Mouse (Mus musculus): ENCODE results near the gene Fam57b. TPM values are rescaled to one million over a fixed set of nuclear protein-coding genes. Genes with fewer than 3 reads are reported as not detected.

Fam57b gene
- polyA plus RNA-seq, 1 experiment, result 9.8 TPM

DNA sequence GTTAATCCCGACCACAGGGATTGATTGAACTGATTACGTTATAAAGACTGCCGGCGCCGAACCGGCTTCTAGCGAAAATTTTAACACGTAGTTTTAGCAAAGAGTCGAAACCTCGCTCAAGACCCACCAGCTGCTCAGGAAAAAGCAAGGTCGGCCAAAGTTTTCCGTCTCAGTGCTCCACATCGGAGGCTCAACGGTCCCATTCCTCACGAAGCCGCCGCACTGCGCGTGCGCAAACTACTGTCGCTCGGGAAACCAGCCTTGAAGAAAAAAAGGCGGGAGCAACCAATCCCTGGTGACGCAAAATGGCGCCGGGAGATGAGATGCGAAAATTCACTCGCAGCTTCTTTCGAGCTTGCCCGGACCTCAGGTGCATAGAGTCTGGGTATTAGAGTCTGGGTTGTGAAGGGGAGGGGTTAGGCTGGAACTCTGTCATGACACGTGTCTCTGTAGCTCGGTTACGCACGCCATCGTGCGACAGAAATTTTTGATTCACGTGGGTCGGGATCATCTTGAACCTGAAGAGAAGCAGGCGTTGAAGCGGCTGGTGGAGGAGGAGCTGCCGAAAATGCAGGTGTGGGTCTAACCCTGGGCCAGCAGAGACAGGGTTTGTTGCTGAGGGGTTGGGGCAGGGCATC, 64.8 kb downstream of the Fam57b start, which contains the start of gene Ino80e:
Gene Ino80e (minus strand): TSS at position 231 of the 638 bp plus-strand sequence.
- peaks cover 7% of the 10 kb centered on the region for H3K36me3 ChIP-seq (ENCODE audit: control insufficient read depth, insufficient read depth, low read length)
- H3K4me1 ChIP-seq (ENCODE audit: control insufficient read depth, insufficient read depth, low read length), result no peaks in the 10 kb centered on the region; the same call in none of the 2 replicates
- TF ChIP-seq POLR2A (IDR thresholded peaks at IDR 0.05; ENCODE audit: control insufficient read depth, low read depth, low read length) (peak; percentile 12), CTCF (IDR thresholded peaks at IDR 0.05; ENCODE audit: control insufficient read depth, insufficient read depth, insufficient replicate concordance, low read depth, low read length) (no peak)
- peak within 1 kb of the TSS; percentile 94 for H3K4me3 ChIP-seq (ENCODE audit: control insufficient read depth, low read depth, low read length)
- peak within 1 kb of the TSS; percentile 98 for H3K27ac ChIP-seq (ENCODE audit: control insufficient read depth, insufficient read depth, low read depth, low read length)
- no peaks in the 10 kb centered on the region for H3K27me3 ChIP-seq (ENCODE audit: control insufficient read depth, insufficient read depth, low read length)

GRCm38 (mm10) chr7:126863791-126864190, 66.3 kb downstream of the Fam57b start:
- Histone ChIP-seq H3K27me3 (ENCODE audit: control insufficient read depth, insufficient read depth, low read length) (no peaks in the 10 kb centered on the region), H3K36me3 (ENCODE audit: control insufficient read depth, insufficient read depth, low read length) (peaks cover 7% of the 10 kb centered on the region), H3K27ac (ENCODE audit: control insufficient read depth, insufficient read depth, low read depth, low read length) (no peak overlapping the region), H3K4me1 (ENCODE audit: control insufficient read depth, insufficient read depth, low read length) (no peaks in the 10 kb centered on the region; the same call in none of the 2 replicates), H3K4me3 (ENCODE audit: control insufficient read depth, low read depth, low read length) (peak overlapping the region; percentile 94)
- TF ChIP-seq POLR2A (IDR thresholded peaks at IDR 0.05; ENCODE audit: control insufficient read depth, low read depth, low read length), result no peak
- TF ChIP-seq CTCF (IDR thresholded peaks at IDR 0.05; ENCODE audit: control insufficient read depth, insufficient read depth, insufficient replicate concordance, low read depth, low read length), result no peak

- Histone ChIP-seq H3K4me1 (ENCODE audit: control insufficient read depth, insufficient read depth, low read length) (no peaks in the 10 kb centered on the region; the same call in none of the 2 replicates), H3K27me3 (ENCODE audit: control insufficient read depth, insufficient read depth, low read length) (no peaks in the 10 kb centered on the region), H3K4me3 (ENCODE audit: control insufficient read depth, low read depth, low read length) (no peak overlapping the region), H3K27ac (ENCODE audit: control insufficient read depth, insufficient read depth, low read depth, low read length) (no peak overlapping the region), H3K36me3 (ENCODE audit: control insufficient read depth, insufficient read depth, low read length) (peaks cover 8% of the 10 kb centered on the region)
- TF ChIP-seq CTCF (IDR thresholded peaks at IDR 0.05; ENCODE audit: control insufficient read depth, insufficient read depth, insufficient replicate concordance, low read depth, low read length) (no peak), POLR2A (IDR thresholded peaks at IDR 0.05; ENCODE audit: control insufficient read depth, low read depth, low read length) (no peak)
Observed at GRCm38 (mm10) chr7:126867534-126867933, 70.1 kb downstream of the Fam57b start.

DNA sequence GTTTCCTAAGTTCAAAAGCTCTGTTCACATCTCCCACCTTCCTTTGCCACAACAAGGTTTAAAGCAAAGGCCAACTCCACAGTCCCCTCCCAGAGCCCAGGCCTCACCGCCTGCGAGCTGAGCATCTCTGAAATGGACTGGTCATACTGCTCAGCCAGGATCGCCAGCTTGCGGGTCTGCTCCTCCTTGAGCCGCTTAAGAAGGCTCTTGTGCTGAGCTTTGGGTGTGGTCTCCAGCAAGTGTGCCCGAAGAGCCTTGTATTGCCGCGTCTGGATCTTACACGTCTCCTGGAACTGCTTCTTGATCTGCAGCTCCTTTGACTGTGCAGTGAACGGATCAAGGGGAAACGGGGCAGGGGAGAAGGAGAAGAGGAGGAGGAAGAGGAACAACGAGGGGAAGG, 70.5 kb downstream of the Fam57b start:
- H3K4me3 ChIP-seq (ENCODE audit: control insufficient read depth, low read depth, low read length), result no peak overlapping the region
- H3K27ac ChIP-seq (ENCODE audit: control insufficient read depth, insufficient read depth, low read depth, low read length), result no peak overlapping the region
- no peaks in the 10 kb centered on the region; the same call in 1 of the 2 replicates for H3K4me1 ChIP-seq (ENCODE audit: control insufficient read depth, insufficient read depth, low read length)
- H3K27me3 ChIP-seq (ENCODE audit: control insufficient read depth, insufficient read depth, low read length), result no peaks in the 10 kb centered on the region
- TF ChIP-seq POLR2A (IDR thresholded peaks at IDR 0.05; ENCODE audit: control insufficient read depth, low read depth, low read length), result no peak
- no peak for TF ChIP-seq CTCF (IDR thresholded peaks at IDR 0.05; ENCODE audit: control insufficient read depth, insufficient read depth, insufficient replicate concordance, low read depth, low read length)
- H3K36me3 ChIP-seq (ENCODE audit: control insufficient read depth, insufficient read depth, low read length), result peaks cover 8% of the 10 kb centered on the region

- no peak overlapping the region for H3K27ac ChIP-seq (ENCODE audit: control insufficient read depth, insufficient read depth, low read depth, low read length)
- H3K4me3 ChIP-seq (ENCODE audit: control insufficient read depth, low read depth, low read length), result no peak overlapping the region
- peaks cover 3% of the 10 kb centered on the region for H3K36me3 ChIP-seq (ENCODE audit: control insufficient read depth, insufficient read depth, low read length)
- H3K27me3 ChIP-seq (ENCODE audit: control insufficient read depth, insufficient read depth, low read length), result no peaks in the 10 kb centered on the region
- H3K4me1 ChIP-seq (ENCODE audit: control insufficient read depth, insufficient read depth, low read length), result no peaks in the 10 kb centered on the region
- TF ChIP-seq POLR2A (IDR thresholded peaks at IDR 0.05; ENCODE audit: control insufficient read depth, low read depth, low read length) (no peak), CTCF (IDR thresholded peaks at IDR 0.05; ENCODE audit: control insufficient read depth, insufficient read depth, insufficient replicate concordance, low read depth, low read length) (no peak)
Observed at GRCm38 (mm10) chr7:126869780-126870519, 72.5 kb downstream of the Fam57b start.

GRCm38 (mm10) chr7:126870520-126870891, 73.0 kb downstream of the Fam57b start:
- TF ChIP-seq POLR2A (IDR thresholded peaks at IDR 0.05; ENCODE audit: control insufficient read depth, low read depth, low read length) (no peak), CTCF (IDR thresholded peaks at IDR 0.05; ENCODE audit: control insufficient read depth, insufficient read depth, insufficient replicate concordance, low read depth, low read length) (no peak)
- H3K27me3 ChIP-seq (ENCODE audit: control insufficient read depth, insufficient read depth, low read length), result no peaks in the 10 kb centered on the region
- H3K27ac ChIP-seq (ENCODE audit: control insufficient read depth, insufficient read depth, low read depth, low read length), result no peak overlapping the region
- no peaks in the 10 kb centered on the region for H3K4me1 ChIP-seq (ENCODE audit: control insufficient read depth, insufficient read depth, low read length)
- no peak overlapping the region for H3K4me3 ChIP-seq (ENCODE audit: control insufficient read depth, low read depth, low read length)
- peaks cover 3% of the 10 kb centered on the region for H3K36me3 ChIP-seq (ENCODE audit: control insufficient read depth, insufficient read depth, low read length)

- Histone ChIP-seq H3K36me3 (ENCODE audit: control insufficient read depth, insufficient read depth, low read length) (peaks cover 9% of the 10 kb centered on the region), H3K4me3 (ENCODE audit: control insufficient read depth, low read depth, low read length) (no peak overlapping the region), H3K4me1 (ENCODE audit: control insufficient read depth, insufficient read depth, low read length) (no peaks in the 10 kb centered on the region), H3K27ac (ENCODE audit: control insufficient read depth, insufficient read depth, low read depth, low read length) (no peak overlapping the region), H3K27me3 (ENCODE audit: control insufficient read depth, insufficient read depth, low read length) (no peaks in the 10 kb centered on the region)
- TF ChIP-seq CTCF (IDR thresholded peaks at IDR 0.05; ENCODE audit: control insufficient read depth, insufficient read depth, insufficient replicate concordance, low read depth, low read length), result no peak
- TF ChIP-seq POLR2A (IDR thresholded peaks at IDR 0.05; ENCODE audit: control insufficient read depth, low read depth, low read length), result no peak
Observed at GRCm38 (mm10) chr7:126877239-126877638, 79.8 kb downstream of the Fam57b start.

Other genes with a start within 250 kb of the Fam57b start
- 144 and 157 TPM in 2 replicates for gene Eif3c, start 231.3 kb upstream of the Fam57b start, polyA plus RNA-seq (2012; rRNA removed)
- 0.16 and 1.3 TPM in 2 replicates for gene Apobr, start 212.7 kb upstream of the Fam57b start, polyA plus RNA-seq (2012; rRNA removed)
- 34.9 and 42.7 TPM in 2 replicates for gene Cln3, start 211.9 kb upstream of the Fam57b start, polyA plus RNA-seq (2012; rRNA removed)
- gene Il27, start 202.7 kb upstream of the Fam57b start, polyA plus RNA-seq (2012; rRNA removed), result not detected in 2 replicates
- gene Nupr1, start 166.8 kb upstream of the Fam57b start, polyA plus RNA-seq (2012; rRNA removed), result 1.4 and 2.6 TPM in 2 replicates
- gene Sgf29, start 148.4 kb upstream of the Fam57b start, polyA plus RNA-seq (2012; rRNA removed), result 405 and 485 TPM in 2 replicates
- 5.8 and 7.1 TPM in 2 replicates for gene Sult1a1, start 121.2 kb upstream of the Fam57b start, polyA plus RNA-seq (2012; rRNA removed)
- gene Bola2, start 102.3 kb upstream of the Fam57b start, polyA plus RNA-seq (2012; rRNA removed), result 35.7 and 38.7 TPM in 2 replicates
- gene Slx1b, start 101.9 kb upstream of the Fam57b start, polyA plus RNA-seq (2012; rRNA removed), result 8.3 and 9.5 TPM in 2 replicates
- gene Coro1a, start 89.9 kb upstream of the Fam57b start, polyA plus RNA-seq (2012; rRNA removed), result 2.5 and 2.6 TPM in 2 replicates
- gene Mapk3, start 38.1 kb upstream of the Fam57b start, polyA plus RNA-seq (2012; rRNA removed), result 337 and 349 TPM in 2 replicates
- gene Gdpd3, start 31.3 kb upstream of the Fam57b start, polyA plus RNA-seq (2012; rRNA removed), result 3.5 and 3.9 TPM in 2 replicates
- 74.3 and 92.1 TPM in 2 replicates for gene Ypel3, start 20.7 kb upstream of the Fam57b start, polyA plus RNA-seq (2012; rRNA removed)
- gene Tbx6, start 16.2 kb upstream of the Fam57b start, polyA plus RNA-seq (2012; rRNA removed), result 1.1 and 1.2 TPM in 2 replicates
- 252 and 262 TPM in 2 replicates for gene Ppp4c, start 5.2 kb upstream of the Fam57b start, polyA plus RNA-seq (2012; rRNA removed)
- 103 and 114 TPM in 2 replicates for gene 4930451I11Rik, start 34.0 kb downstream of the Fam57b start, polyA plus RNA-seq (2012; rRNA removed)
- 1.9 and 2.2 TPM in 2 replicates for gene Doc2a, start 49.7 kb downstream of the Fam57b start, polyA plus RNA-seq (2012; rRNA removed)
- 76.6 and 77.1 TPM in 2 replicates for gene Hirip3, start 64.3 kb downstream of the Fam57b start, polyA plus RNA-seq (2012; rRNA removed)
- gene Ino80e, start 64.7 kb downstream of the Fam57b start, polyA plus RNA-seq (2012; rRNA removed), result 74.1 and 80.9 TPM in 2 replicates
- 43.5 and 49.4 TPM in 2 replicates for gene Taok2, start 87.0 kb downstream of the Fam57b start, polyA plus RNA-seq (2012; rRNA removed)
- 70.3 and 73.6 TPM in 2 replicates for gene Tmem219, start 125.2 kb downstream of the Fam57b start, polyA plus RNA-seq (2012; rRNA removed)
- 80.0 and 85.5 TPM in 2 replicates for gene Kctd13, start 131.2 kb downstream of the Fam57b start, polyA plus RNA-seq (2012; rRNA removed)
- gene Asphd1, start 151.9 kb downstream of the Fam57b start, polyA plus RNA-seq (2012; rRNA removed), result 1.4 TPM in 2 replicates
- 9.9 and 10.7 TPM in 2 replicates for gene Sez6l2, start 152.9 kb downstream of the Fam57b start, polyA plus RNA-seq (2012; rRNA removed)
- 83.3 and 84.9 TPM in 2 replicates for gene Cdipt, start 178.2 kb downstream of the Fam57b start, polyA plus RNA-seq (2012; rRNA removed)
- 804 and 822 TPM in 2 replicates for gene Cdiptos, start 178.4 kb downstream of the Fam57b start, polyA plus RNA-seq (2012; rRNA removed)
- 3.0 and 4.0 TPM in 2 replicates for gene Mvp, start 217.0 kb downstream of the Fam57b start, polyA plus RNA-seq (2012; rRNA removed)
- 0.90 and 1.2 TPM in 2 replicates for gene Pagr1b, start 218.8 kb downstream of the Fam57b start, polyA plus RNA-seq (2012; rRNA removed)
- gene Pagr1a, start 219.7 kb downstream of the Fam57b start, polyA plus RNA-seq (2012; rRNA removed), result 1.3 and 2.0 TPM in 2 replicates
- gene Gm42742, start 223.4 kb downstream of the Fam57b start, polyA plus RNA-seq (2012; rRNA removed), result 13.5 and 16.2 TPM in 2 replicates
- 2.7 and 3.4 TPM in 2 replicates for gene Prrt2, start 223.5 kb downstream of the Fam57b start, polyA plus RNA-seq (2012; rRNA removed)
- 59.1 and 59.6 TPM in 2 replicates for gene Maz, start 229.4 kb downstream of the Fam57b start, polyA plus RNA-seq (2012; rRNA removed)
- 10.2 and 11.2 TPM in 2 replicates for gene Kif22, start 244.8 kb downstream of the Fam57b start, polyA plus RNA-seq (2012; rRNA removed)

Data from testis, adult 2 months (tissue).